9 mouse cellular contexts compared by ENCODE assay signal in the genomic region with DNA sequence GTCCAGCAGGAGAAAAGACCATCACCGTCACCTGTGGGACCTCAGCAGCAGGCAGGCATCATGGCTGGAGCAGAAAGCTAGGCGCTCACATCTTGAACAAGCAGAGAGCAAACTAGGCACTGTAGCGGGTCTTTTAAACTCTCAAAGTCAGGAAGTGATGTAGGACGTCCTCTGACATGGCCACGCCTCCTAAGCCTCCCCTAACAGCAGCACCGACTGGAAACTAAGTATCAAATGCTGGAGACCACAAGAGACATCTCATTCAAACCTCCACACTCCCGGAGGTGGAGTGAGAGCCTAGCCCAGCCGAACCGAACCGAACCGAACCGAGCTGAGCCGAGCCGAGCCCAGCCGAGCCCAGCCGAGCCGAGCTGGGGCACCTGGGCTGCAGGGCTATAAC. TPM values are rescaled to one million over a fixed set of nuclear protein-coding genes. Genes with fewer than 3 reads are reported as not detected.
DNase-seq lines count a peak whose midpoint lies in the region; ATAC-seq and TF ChIP-seq lines count a peak whose summit lies in the region.
"Had no signal": no experiment of that assay in that cellular context is flagged by ENCODE, and none has a peak within 500 bp of the region (broad histone marks: within the 10 kb centered on the region; RNA-seq: fewer than 3 reads in every experiment).

No protein-coding gene starts in this region.

- H3K4me1 ChIP-seq in hindbrain, embryonic 16.5 days (ENCODE audit: control insufficient read depth, insufficient read depth, low read depth, low read length): peaks cover 6% of the 10 kb centered on the region
- H3K4me1 ChIP-seq in midbrain, embryonic 13.5 days (replicated peaks): peaks cover 18% of the 10 kb centered on the region

- peak overlapping the region; percentile 26; the same call in 1 of the 2 replicates for H3K9ac ChIP-seq in hindbrain, embryonic 16.5 days (ENCODE audit: low read depth, low read length)
- H3K9ac ChIP-seq in midbrain, embryonic 13.5 days (replicated peaks): 0 out of 2 replicates have a peak overlapping the region, but pooled peaks have one; percentile 4

- peak; percentile 91 for DNase-seq in heart, adult 11 months
- DNase-seq in heart, postnatal 10 days: no peak
- peak; percentile 46 for DNase-seq in embryo, embryonic 11 days
- DNase-seq in right cerebral cortex, postnatal 14 days: no peak
- DNase-seq in yolk sac, embryonic 10.5 days (ENCODE audit: low spot score): no peak
- DNase-seq in layer of hippocampus, adult 2 months (ENCODE audit: low spot score in 2 of 2): no peak
- DNase-seq: B cell, adult 2 months had no signal

- no peaks in the 10 kb centered on the region for H3K27me3 ChIP-seq in hindbrain, embryonic 16.5 days (replicated peaks; ENCODE audit: control insufficient read depth, insufficient read depth, low read length)
- H3K27me3 ChIP-seq in midbrain, embryonic 13.5 days: peaks cover 5% of the 10 kb centered on the region; the same call in 1 of the 2 replicates

- TF ChIP-seq CTCF in layer of hippocampus, adult 2 months (conservative IDR thresholded peaks at IDR 0.05): no peak

- no peaks in the 10 kb centered on the region for H3K9me3 ChIP-seq in hindbrain, embryonic 16.5 days (ENCODE audit: control insufficient read depth, low read length)
- no peaks in the 10 kb centered on the region for H3K9me3 ChIP-seq in midbrain, embryonic 13.5 days

- ATAC-seq in hindbrain, embryonic 16.5 days: no peak
- ATAC-seq in midbrain, embryonic 13.5 days: no peak

- peak overlapping the region; percentile 51 for H3K4me2 ChIP-seq in hindbrain, embryonic 16.5 days (ENCODE audit: low read length)
- H3K4me2 ChIP-seq in midbrain, embryonic 13.5 days (replicated peaks): peak overlapping the region; percentile 42

- H3K36me3 ChIP-seq in hindbrain, embryonic 16.5 days (ENCODE audit: control insufficient read depth, insufficient read depth, low read length): no peaks in the 10 kb centered on the region
- H3K36me3 ChIP-seq in midbrain, embryonic 13.5 days: no peaks in the 10 kb centered on the region

- intact Hi-C loops in heart, postnatal 10 days (cut with DNase I): loop anchor here (10.0 kb wide), 1 partner anchor 134 kb away; a partner anchor contains a TSS

- H3K4me3 ChIP-seq in hindbrain, embryonic 16.5 days (ENCODE audit: low read length): peak overlapping the region; percentile 30
- H3K4me3 ChIP-seq in midbrain, embryonic 13.5 days (replicated peaks): peak overlapping the region; percentile 24
- no peak overlapping the region for H3K4me3 ChIP-seq in layer of hippocampus, adult 2 months

- no peak overlapping the region for H3K27ac ChIP-seq in hindbrain, embryonic 16.5 days (ENCODE audit: low read depth, low read length)
- H3K27ac ChIP-seq in midbrain, embryonic 13.5 days: no peak overlapping the region
- H3K27ac ChIP-seq in layer of hippocampus, adult 2 months: no peak overlapping the region

- 19% methylated on average over 17 of the region's 17 CpGs for WGBS in hindbrain, embryonic 16.5 days
- 27% methylated on average over 17 of the region's 17 CpGs for WGBS in midbrain, embryonic 13.5 days

RNA-seq across cellular contexts. Expression of a gene that starts 15.2 kb away (rescaled TPM):
- total RNA-seq in heart, postnatal 10 days (2021): 10 to 100 TPM; 79.6 to 81.4 TPM
- polyA plus RNA-seq in hindbrain, embryonic 16.5 days (2015; fragmentation: Nextera tagmentation; extraction: Ambion mirVana): 132 and 147 TPM in 2 replicates
- 233 and 269 TPM in 2 replicates for polyA plus RNA-seq in midbrain, embryonic 13.5 days (2015; fragmentation: Nextera tagmentation; extraction: Ambion mirVana)
- total RNA-seq in layer of hippocampus, adult 2 months (2021): 100 to 1,000 TPM; 104 to 108 TPM

RNA-seq across cellular contexts. Expression of a gene that starts 34.5 kb away (rescaled TPM):
- under 1 TPM; 0.27 to 0.31 TPM for total RNA-seq in heart, postnatal 10 days (2021)
- 0.09 TPM in 1 of 2 replicates, not detected in the other for polyA plus RNA-seq in hindbrain, embryonic 16.5 days (2015; fragmentation: Nextera tagmentation; extraction: Ambion mirVana)
- not detected in 2 replicates for polyA plus RNA-seq in midbrain, embryonic 13.5 days (2015; fragmentation: Nextera tagmentation; extraction: Ambion mirVana)
- 10 to 100 TPM; 85.5 to 88.6 TPM for total RNA-seq in layer of hippocampus, adult 2 months (2021)

RNA-seq across cellular contexts. Expression of a gene that starts 45.6 kb away (rescaled TPM):
- total RNA-seq in heart, postnatal 10 days (2021): 10 to 100 TPM; 21.4 to 24.2 TPM
- polyA plus RNA-seq in hindbrain, embryonic 16.5 days (2015; fragmentation: Nextera tagmentation; extraction: Ambion mirVana): 11.6 and 14.2 TPM in 2 replicates
- polyA plus RNA-seq in midbrain, embryonic 13.5 days (2015; fragmentation: Nextera tagmentation; extraction: Ambion mirVana): 6.0 and 8.3 TPM in 2 replicates
- under 1 TPM in 1 of 2 experiments, not detected in 1; 0.51 TPM for total RNA-seq in layer of hippocampus, adult 2 months (2021)

Comparison
In these comparisons a context has a peak if more than half of its experiments do, and no peak if none do; other contexts are left out.
1. DNase-seq: peak in heart, adult 11 months (single experiment) and embryo, embryonic 11 days (single experiment); none in heart, postnatal 10 days (0 of 2), right cerebral cortex, postnatal 14 days (single experiment), yolk sac, embryonic 10.5 days (single experiment) and layer of hippocampus, adult 2 months (0 of 2).
2. RNA of a gene that starts 34.5 kb away (total RNA-seq): 85.5 to 88.6 TPM in layer of hippocampus, adult 2 months; 0.27 to 0.31 TPM in heart, postnatal 10 days; every median in the first group is over 10 times any median in the second.
3. RNA of a gene that starts 45.6 kb away (total RNA-seq): 21.4 to 24.2 TPM in heart, postnatal 10 days; 0.51 TPM in layer of hippocampus, adult 2 months; every median in the first group is over 10 times any median in the second.